Mouse (Mus musculus): ENCODE measurements around the gene Taar7a. TPM values are rescaled to one million over a fixed set of nuclear protein-coding genes. Genes with fewer than 3 reads are reported as not detected.

Gene Taar7a
- polyA plus RNA-seq, 1 experiment: not detected

DNA sequence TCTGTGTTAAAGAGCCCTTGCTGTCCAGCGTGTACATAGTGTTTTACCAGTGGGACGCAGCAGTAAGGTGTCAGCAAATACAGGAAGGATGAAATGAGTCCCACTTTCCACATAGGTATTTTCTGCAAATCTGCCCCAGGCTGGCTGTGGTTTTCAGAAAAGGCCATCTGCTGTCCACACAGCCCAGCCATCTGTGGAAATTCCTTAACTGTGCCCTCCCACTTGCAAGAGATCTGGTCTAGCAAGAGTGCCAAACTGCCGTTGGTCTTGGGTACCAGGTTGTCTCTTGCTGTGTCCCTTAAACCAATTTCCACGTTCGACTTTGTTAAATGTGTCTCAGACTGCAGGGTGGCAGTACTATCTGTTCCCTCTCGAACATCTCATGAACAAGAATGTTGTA, 41.6 kb downstream of the Taar7a start:
- no peak for TF ChIP-seq POLR2A (IDR thresholded peaks at IDR 0.05; ENCODE audit: extremely low read depth, insufficient read depth, low read length)
- no peak for TF ChIP-seq CTCF (IDR thresholded peaks at IDR 0.05; ENCODE audit: extremely low read depth, insufficient read depth, low read length)
- Histone ChIP-seq H3K27ac (ENCODE audit: insufficient read depth, low read length) (no peak overlapping the region), H3K4me1 (ENCODE audit: control insufficient read depth, insufficient read depth, low read length) (no peaks in the 10 kb centered on the region), H3K4me3 (ENCODE audit: insufficient read depth, low read length) (no peak overlapping the region)

DNA sequence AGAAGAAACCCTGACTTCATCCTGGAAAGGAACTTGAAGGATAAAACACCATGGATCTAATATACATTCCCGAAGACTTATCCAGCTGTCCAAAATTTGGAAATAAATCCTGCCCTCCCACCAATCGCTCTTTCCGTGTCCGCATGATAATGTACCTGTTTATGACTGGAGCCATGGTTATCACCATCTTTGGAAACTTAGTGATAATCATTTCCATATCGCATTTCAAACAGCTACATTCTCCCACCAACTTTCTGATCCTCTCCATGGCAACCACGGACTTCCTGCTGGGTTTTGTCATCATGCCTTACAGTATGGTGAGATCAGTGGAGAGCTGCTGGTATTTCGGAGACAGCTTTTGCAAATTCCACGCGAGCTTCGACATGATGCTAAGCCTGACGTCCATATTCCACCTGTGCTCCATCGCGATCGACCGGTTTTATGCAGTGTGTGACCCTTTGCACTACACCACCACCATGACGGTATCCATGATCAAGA, 43.7 kb downstream of the Taar7a start, which contains the start of gene Taar3:
TSS of gene Taar3 (plus strand) at position 51 of the 498 bp plus-strand sequence.
- Histone ChIP-seq H3K27ac (ENCODE audit: insufficient read depth, low read length) (no peak within 1 kb of the TSS), H3K4me3 (ENCODE audit: insufficient read depth, low read length) (0 out of 2 replicates have a peak within 1 kb of the TSS, but pooled peaks have one; percentile 3), H3K4me1 (ENCODE audit: control insufficient read depth, insufficient read depth, low read length) (no peaks in the 10 kb centered on the region)
- TF ChIP-seq POLR2A (IDR thresholded peaks at IDR 0.05; ENCODE audit: extremely low read depth, insufficient read depth, low read length) (no peak), CTCF (IDR thresholded peaks at IDR 0.05; ENCODE audit: extremely low read depth, insufficient read depth, low read length) (no peak)

DNA sequence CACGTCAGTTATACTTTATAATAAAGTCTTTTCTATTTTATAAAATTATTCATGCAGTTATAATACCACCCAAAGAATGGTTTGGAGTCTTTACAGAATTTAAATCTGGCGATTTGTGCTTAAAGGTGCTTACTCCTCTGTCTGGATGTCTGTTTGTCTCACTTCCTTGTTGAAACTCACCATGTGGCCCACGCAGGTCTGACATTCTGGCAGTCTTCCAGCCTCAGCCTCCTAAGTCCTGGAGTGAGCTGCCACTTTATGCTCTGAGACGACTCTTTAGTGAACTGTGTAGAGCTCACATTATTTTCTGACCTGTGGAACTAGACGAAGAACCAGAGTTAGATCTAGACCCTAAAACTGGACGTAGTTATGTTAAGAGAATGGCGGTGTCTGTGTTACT, 45.3 kb downstream of the Taar7a start:
- no peak for TF ChIP-seq POLR2A (IDR thresholded peaks at IDR 0.05; ENCODE audit: extremely low read depth, insufficient read depth, low read length)
- H3K4me1 ChIP-seq (ENCODE audit: control insufficient read depth, insufficient read depth, low read length): no peaks in the 10 kb centered on the region
- H3K27ac ChIP-seq (ENCODE audit: insufficient read depth, low read length): no peak overlapping the region
- no peak overlapping the region for H3K4me3 ChIP-seq (ENCODE audit: insufficient read depth, low read length)

GRCm38 (mm10) chr10:23942465-23942864, 50.8 kb downstream of the Taar7a start:
- TF ChIP-seq POLR2A (IDR thresholded peaks at IDR 0.05; ENCODE audit: extremely low read depth, insufficient read depth, low read length) (no peak), CTCF (IDR thresholded peaks at IDR 0.05; ENCODE audit: extremely low read depth, insufficient read depth, low read length) (no peak)
- H3K4me3 ChIP-seq (ENCODE audit: insufficient read depth, low read length): no peak overlapping the region
- H3K27ac ChIP-seq (ENCODE audit: insufficient read depth, low read length): no peak overlapping the region
- no peaks in the 10 kb centered on the region for H3K4me1 ChIP-seq (ENCODE audit: control insufficient read depth, insufficient read depth, low read length)

Other genes with a start within 250 kb of the Taar7a start
- 1,194 and 1,252 TPM in 2 replicates for gene Rps12, start 206.2 kb downstream of the Taar7a start, polyA plus RNA-seq (2012; rRNA removed)
- gene Slc18b1, start 196.5 kb downstream of the Taar7a start, polyA plus RNA-seq (2012; rRNA removed): 19.3 and 21.4 TPM in 2 replicates
- gene Vnn3, start 142.0 kb downstream of the Taar7a start, polyA plus RNA-seq (2012; rRNA removed): 0.09 TPM in 1 of 2 replicates, not detected in the other
- gene Vnn1, start 98.8 kb downstream of the Taar7a start, polyA plus RNA-seq (2012; rRNA removed): 0.28 and 0.88 TPM in 2 replicates
- gene Taar1, start 73.1 kb downstream of the Taar7a start, polyA plus RNA-seq (2012; rRNA removed): not detected in 2 replicates
- not detected in 2 replicates for gene Taar2, start 54.9 kb downstream of the Taar7a start, polyA plus RNA-seq (2012; rRNA removed)
- gene Taar3, start 43.9 kb downstream of the Taar7a start, polyA plus RNA-seq (2012; rRNA removed): not detected in 2 replicates
- not detected in 2 replicates for gene Taar4, start 33.0 kb downstream of the Taar7a start, polyA plus RNA-seq (2012; rRNA removed)
- gene Taar5, start 22.8 kb downstream of the Taar7a start, polyA plus RNA-seq (2012; rRNA removed): not detected in 2 replicates
- gene Taar6, start 7.8 kb downstream of the Taar7a start, polyA plus RNA-seq (2012; rRNA removed): not detected in 2 replicates
- gene Taar7b, start 6.5 kb upstream of the Taar7a start, polyA plus RNA-seq (2012; rRNA removed): not detected in 2 replicates
- gene Taar7d, start 33.7 kb upstream of the Taar7a start, polyA plus RNA-seq (2012; rRNA removed): not detected in 2 replicates
- gene Taar7e, start 44.1 kb upstream of the Taar7a start, polyA plus RNA-seq (2012; rRNA removed): not detected in 2 replicates
- gene Taar7f, start 56.0 kb upstream of the Taar7a start, polyA plus RNA-seq (2012; rRNA removed): not detected in 2 replicates
- gene Taar8a, start 83.0 kb upstream of the Taar7a start, polyA plus RNA-seq (2012; rRNA removed): not detected in 2 replicates
- not detected in 2 replicates for gene Taar8b, start 98.8 kb upstream of the Taar7a start, polyA plus RNA-seq (2012; rRNA removed)
- gene Taar8c, start 108.4 kb upstream of the Taar7a start, polyA plus RNA-seq (2012; rRNA removed): not detected in 2 replicates
- gene Taar9, start 116.1 kb upstream of the Taar7a start, polyA plus RNA-seq (2012; rRNA removed): not detected in 2 replicates
- gene Stx7, start 155.8 kb upstream of the Taar7a start, polyA plus RNA-seq (2012; rRNA removed): 143 and 154 TPM in 2 replicates
- gene Moxd1, start 230.0 kb upstream of the Taar7a start, polyA plus RNA-seq (2012; rRNA removed): 4.5 and 5.6 TPM in 2 replicates